Mouse (Mus musculus) hematopoietic stem cell, adult 5-6 weeks (primary cell): ENCODE measurements around the gene Cebpzos. TPM values are rescaled to one million over a fixed set of nuclear protein-coding genes. Genes with fewer than 3 reads are reported as not detected.

Source experiments
- ATAC-seq, 2 experiments: fragments of 125-278 bp in 1 of 2; replicated peaks in 1 of 2; 2 replicates each; pipeline ENCODE4 v1.8.0; 2016 to 2017; ENCODE audit warnings: inconsistent platforms in 2 of 2, mild to moderate bottlenecking in 2 of 2, moderate number of reproducible peaks in 2 of 2, low read depth in 1 of 2, moderate TSS enrichment in 1 of 2; ENCODE audit not compliant: low FRiP score in 2 of 2, poor library complexity in 2 of 2, severe bottlenecking in 2 of 2, insufficient read depth in 1 of 2, low TSS enrichment in 1 of 2
- total RNA-seq: library from RNA; stranded (forward); fragments of 172-1452, 232-1000 nt; gene quantifications from 2 replicates; pipeline ENCODE4 v1.2.3, GENCODE M21; 2017

Cebpzos gene
- total RNA-seq = 48.8 and 51.5 TPM in 2 replicates

DNA sequence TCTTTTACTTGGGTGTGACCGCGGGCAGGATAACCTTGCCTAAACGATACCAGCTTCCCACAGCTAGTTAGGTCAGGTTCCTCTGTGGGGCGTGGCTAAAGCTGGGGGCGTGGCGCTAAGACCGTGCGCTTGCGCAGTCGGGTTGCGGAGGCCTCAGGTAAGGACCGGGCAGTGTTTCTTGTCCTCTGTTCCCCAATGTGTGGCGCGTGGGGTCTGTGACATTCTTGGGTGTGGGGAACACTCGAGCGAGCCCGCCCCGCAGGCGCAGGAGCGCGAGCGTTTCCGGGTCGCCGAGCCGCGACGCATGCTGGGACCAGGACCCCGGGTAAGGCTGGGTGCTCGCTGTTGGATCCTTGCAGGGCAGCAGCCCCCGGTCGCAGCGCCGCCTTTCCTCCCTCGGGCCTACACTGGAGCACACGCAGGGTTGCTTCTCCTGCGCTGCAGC is at the start of gene Cebpzos:
Gene Cebpzos (plus strand): TSS at position 132 of the 445 bp plus-strand sequence.
- ATAC-seq = peak; percentile 90 to 96

DNA sequence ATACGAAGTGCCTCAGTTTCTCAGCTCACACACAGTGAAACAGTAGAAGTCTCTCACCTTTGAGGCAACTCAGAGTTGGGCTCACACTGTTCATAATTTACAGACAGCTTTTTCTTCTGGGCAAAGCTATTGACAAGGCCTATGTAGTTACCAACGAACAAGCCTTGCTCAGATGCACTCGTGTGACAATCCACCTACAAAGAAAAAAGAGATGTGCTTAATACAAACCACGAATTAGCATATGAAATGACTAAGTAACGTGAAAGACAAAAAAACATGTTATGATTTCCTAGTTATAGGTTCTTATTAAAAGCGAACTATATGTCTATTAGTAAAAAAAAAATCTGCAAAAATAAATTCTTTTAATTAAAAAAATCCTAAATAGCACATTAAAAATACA is 42.4 kb upstream of the Cebpzos start:
- ATAC-seq = no peak

DNA sequence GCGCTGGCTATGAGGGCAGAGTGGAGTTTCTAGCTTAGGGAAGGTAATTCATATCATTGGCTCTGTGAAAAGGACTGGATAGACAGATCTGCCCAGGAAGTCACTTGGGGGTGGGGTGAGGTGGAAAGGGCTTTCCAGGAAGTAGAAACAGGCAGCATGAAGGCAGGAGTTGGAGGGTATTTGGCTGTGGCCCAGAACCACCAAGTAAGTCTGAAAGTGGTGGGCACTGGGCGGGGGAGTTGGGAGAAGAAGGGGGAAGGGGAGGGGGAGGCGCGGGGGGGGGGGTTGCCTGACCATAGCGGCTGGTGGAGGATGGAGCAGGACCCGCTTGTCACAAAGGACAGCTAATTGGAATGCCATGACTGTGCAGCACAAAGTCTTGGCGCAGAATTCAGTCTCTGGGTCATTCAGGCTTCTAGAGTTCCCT is 34.4 kb upstream of the Cebpzos start:
- ATAC-seq = peak; percentile 28 to 51; a peak in 1 of 4 replicates

- ATAC-seq = peak; percentile 92 to 98
These were observed 33.7 kb upstream of the Cebpzos start, which contains the start of gene Eif2ak2 for GRCm38 (mm10) chr17:78882401-78883112. TSS of gene Eif2ak2 (minus strand) at chr17:78882573.

GRCm38 (mm10) chr17:78883291-78883690 is 33.0 kb upstream of the Cebpzos start:
- no peak for ATAC-seq

- ATAC-seq = no peak
These were observed 30.8 kb upstream of the Cebpzos start for GRCm38 (mm10) chr17:78885286-78886065.

DNA sequence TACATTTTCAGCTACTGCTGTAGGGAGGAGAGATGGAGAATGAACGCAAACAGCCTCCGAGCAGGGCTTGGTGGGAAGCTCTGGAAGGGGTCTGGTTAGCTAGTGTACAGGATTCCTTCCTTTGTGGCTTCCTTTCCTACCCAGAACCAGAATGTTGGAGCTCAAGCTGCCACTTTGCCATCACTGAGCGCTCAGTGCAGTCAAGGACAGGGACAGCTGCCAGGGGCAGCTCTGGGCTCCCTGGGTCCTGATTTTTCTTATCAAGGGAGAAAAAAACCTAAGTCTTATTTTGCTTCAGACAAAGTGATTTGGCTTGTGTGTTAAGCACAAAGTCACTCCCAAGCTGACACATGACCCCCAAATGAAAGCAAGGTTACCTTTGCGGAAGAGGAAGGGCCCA is 27.7 kb upstream of the Cebpzos start:
- no peak for ATAC-seq

DNA sequence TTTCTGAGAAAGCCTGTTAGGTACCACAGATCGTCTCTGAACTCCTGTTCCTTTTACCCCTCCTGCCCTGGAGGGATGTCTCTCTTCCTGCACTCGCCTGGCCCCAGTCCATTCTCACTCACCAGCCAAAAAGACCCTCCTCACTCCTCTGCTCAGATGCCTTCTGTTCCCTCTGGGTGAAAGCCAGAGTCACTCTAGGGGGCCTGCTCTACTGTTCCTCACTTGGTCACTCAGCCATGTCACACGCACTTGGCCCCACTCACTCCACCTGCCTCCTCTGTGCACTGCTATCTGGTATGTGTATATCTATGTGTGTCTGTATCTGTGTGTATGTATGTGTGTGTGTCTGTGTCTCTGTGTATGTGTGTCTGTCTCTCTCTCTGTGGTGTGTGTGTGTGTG is 27.1 kb upstream of the Cebpzos start:
- ATAC-seq = no peak

DNA sequence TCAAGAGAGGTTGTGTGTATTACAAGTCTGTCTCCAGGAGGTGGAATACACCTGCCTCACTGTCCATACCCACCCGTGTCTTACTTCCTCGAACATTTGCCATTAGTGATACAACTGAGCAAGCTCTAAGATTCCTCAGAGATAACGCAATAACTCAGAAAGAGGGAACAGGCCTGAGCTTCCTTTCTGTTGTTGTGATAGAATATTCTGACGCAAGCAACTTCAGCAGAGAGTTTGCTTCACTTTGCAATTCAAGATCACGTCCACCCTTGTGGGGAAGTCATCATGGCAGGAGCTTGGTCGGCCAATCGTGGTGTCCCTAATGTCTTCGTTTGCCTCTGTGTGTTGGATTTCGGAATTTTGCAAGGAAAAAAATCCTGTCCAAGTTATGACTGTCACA is 25.3 kb upstream of the Cebpzos start:
- ATAC-seq = peak in 1 of 2 experiments; percentile 72; a peak in 1 of 4 replicates

GRCm38 (mm10) chr17:78894991-78895390 is 21.3 kb upstream of the Cebpzos start:
- no peak for ATAC-seq

- peak; percentile 59 to 71; a peak in 2 of 4 replicates for ATAC-seq
These were observed 20.9 kb upstream of the Cebpzos start for GRCm38 (mm10) chr17:78895394-78895793.

DNA sequence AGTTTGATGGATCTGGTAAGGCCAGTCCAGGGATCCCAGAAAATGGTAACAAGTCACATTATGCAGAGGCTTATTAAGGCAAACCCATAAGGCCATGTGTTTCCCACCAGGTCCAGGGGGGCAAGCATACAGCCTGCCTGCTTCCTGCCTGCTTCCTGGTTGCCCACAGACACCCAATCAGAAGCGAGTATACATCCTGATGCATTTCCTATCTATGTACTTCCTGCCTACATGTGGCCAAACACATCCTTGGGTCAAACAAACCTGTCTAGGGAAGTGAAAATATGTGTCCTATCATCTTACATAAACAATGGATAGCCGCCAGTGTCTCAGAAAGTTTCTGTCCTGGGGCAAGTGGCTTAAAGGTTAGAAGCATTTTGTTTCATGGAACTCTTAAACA is 13.1 kb upstream of the Cebpzos start:
- no peak; a peak in 1 of 4 replicates for ATAC-seq

GRCm38 (mm10) chr17:78906892-78907291 is 9.4 kb upstream of the Cebpzos start, which contains the start of gene Sult6b1:
TSS of gene Sult6b1 (minus strand) at chr17:78906992.
- no peak for ATAC-seq

DNA sequence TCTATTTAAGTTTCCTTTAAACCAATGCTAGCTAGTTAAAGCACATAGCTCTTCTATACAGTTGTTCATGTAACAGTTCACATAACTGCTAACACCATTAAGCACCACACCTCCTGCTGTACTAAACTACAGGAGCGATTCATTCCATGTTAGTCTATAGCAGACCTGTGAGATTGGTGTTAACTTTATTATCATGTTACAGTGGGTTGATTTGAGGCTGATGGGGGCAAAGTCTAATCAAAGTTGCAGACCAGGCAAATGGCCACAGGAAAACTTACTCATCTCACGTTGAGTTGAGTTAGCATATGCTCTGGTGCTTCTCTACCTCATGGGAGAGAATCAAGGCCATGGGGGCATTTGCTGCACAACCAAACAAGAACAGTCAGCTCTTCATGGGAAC is 6.9 kb upstream of the Cebpzos start:
- ATAC-seq = no peak

GRCm38 (mm10) chr17:78912861-78913281 is 3.4 kb upstream of the Cebpzos start:
- ATAC-seq = no peak

DNA sequence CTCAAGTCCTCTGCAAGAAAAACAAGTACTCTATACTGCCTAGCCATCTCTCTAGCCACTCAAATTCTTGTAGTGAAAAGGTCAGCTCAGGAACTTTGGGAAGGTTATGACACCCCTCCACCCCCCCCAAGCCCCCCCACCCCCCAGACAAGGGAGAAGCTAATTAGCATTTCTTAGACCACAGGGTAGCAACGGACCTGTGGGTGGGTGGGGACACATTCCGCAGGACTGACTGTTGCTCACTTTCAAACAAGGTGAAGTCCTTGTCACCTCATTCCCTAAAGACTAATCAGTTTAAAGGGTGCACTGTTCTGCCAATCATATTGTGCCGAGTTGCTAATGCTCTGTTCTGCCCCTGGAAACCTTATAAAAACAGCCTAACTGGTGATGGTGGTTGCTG is 2.4 kb upstream of the Cebpzos start:
- ATAC-seq = no peak

GRCm38 (mm10) chr17:78915772-78916171 is 528 bp upstream of the Cebpzos start:
- ATAC-seq = no peak

DNA sequence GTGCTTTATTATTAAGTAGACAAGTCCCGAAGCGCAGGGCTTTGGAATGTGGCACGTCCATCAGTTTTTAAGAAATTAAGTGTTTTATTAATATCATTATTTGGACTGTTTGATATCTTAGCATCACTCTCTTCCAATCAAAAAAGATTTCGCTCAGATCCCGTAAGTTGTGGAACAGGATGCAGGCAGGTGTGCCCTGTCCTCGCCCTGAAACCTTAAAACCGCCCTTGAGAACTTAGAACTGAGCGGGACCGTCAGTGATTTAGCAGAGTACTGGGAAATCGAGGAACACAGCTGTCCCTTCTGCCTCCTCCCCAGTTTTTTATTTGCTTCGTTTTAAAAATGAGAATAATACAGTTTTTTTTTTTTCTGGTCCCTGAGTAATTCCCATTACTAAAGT is 599 bp downstream of the Cebpzos start:
- ATAC-seq = no peak
